Mouse (Mus musculus): ENCODE measurements at regions not wholly inside any gene's neighbourhood (a gene's known extent, or its start where the extent isn't known, plus 50 kb on each side); places are given as distances from the start of the nearest gene placed in this dataset.

DNA sequence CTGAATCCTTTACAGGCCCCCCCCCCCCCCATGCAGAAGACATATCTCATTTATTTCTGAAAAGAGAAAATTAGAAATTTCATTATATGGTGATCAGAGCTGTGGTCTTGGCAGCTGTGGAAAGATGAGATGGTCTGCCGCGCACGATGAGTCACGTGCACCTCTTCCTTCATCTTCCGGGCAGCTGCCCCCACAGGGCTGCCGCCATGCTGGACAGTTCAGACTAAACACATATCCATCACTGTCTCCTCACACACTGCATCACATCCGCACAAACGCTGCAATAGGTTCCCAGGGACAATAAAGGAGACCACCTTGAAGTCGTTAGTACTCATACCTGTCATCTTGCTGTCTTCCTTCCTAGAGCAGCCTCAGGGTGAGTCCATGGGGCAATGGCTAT, 126.6 kb downstream of the Gm12728 start:
- H3K27ac ChIP-seq (replicated peaks; ENCODE audit: insufficient read depth, low read depth, low read length) = no peak overlapping the region
- H3K79me2 ChIP-seq (ENCODE audit: control insufficient read depth, insufficient read depth, low read length) = no peaks in the 10 kb centered on the region
- WGBS = 89% methylated on average over 9 of the region's 9 CpGs
- H3K9ac ChIP-seq (ENCODE audit: low read depth, low read length) = no peak overlapping the region
- no peaks in the 10 kb centered on the region for H3K36me3 ChIP-seq (ENCODE audit: control insufficient read depth, insufficient read depth, low read length)
- no peaks in the 10 kb centered on the region for H3K4me1 ChIP-seq (ENCODE audit: control insufficient read depth, insufficient read depth, low read length)
- no peak for TF ChIP-seq POLR2A (IDR thresholded peaks at IDR 0.05; ENCODE audit: extremely low read depth, insufficient read depth, low read length)
- TF ChIP-seq CTCF (IDR thresholded peaks at IDR 0.05; ENCODE audit: low read depth, low read length) = no peak
- H3K4me3 ChIP-seq (ENCODE audit: insufficient read depth, low read depth, low read length) = no peak overlapping the region
- no peaks in the 10 kb centered on the region for H3K27me3 ChIP-seq (ENCODE audit: control insufficient read depth, insufficient read depth, low read length)
- DNase-seq (ENCODE audit: extremely low read depth, low read depth, low spot score) = no peak

DNA sequence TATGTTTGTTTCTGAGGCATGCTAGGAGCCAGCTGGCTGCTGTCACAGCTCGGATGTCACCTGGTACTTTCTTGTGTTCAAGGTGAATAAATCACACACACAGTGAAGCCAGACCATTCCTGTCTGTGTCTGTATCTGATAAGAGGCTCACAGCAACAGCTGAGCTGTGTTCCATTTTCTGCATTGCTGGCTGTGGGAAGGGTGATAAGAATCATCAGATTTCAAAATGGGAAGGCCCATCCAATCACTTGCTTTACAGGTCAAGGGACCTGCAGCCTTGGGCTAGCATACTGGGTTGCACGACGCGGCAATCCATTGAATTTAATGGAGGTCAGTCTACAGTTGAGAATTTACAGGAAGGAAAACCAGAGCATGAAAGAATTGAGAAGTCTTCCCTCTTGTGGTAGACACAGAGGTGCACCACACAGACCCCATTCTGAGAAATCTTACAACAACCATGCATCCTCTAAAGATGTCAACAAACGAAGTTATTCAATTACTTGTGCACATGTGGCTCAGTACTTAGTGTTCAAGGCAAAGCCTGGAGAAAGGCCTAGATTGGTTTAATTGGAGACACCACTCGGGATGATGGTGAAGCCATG, 135.2 kb downstream of the Gm12728 start:
- Histone ChIP-seq H3K27me3 (ENCODE audit: control insufficient read depth, insufficient read depth, low read length) (no peaks in the 10 kb centered on the region), H3K79me2 (ENCODE audit: control insufficient read depth, insufficient read depth, low read length) (no peaks in the 10 kb centered on the region), H3K36me3 (ENCODE audit: control insufficient read depth, insufficient read depth, low read length) (no peaks in the 10 kb centered on the region), H3K4me1 (ENCODE audit: control insufficient read depth, insufficient read depth, low read length) (no peaks in the 10 kb centered on the region), H3K27ac (replicated peaks; ENCODE audit: insufficient read depth, low read depth, low read length) (no peak overlapping the region), H3K9ac (ENCODE audit: low read depth, low read length) (no peak overlapping the region), H3K4me3 (ENCODE audit: insufficient read depth, low read depth, low read length) (no peak overlapping the region)
- no peak for DNase-seq (ENCODE audit: extremely low read depth, low read depth, low spot score)
- WGBS = 82% methylated on average over 6 of the region's 6 CpGs
- TF ChIP-seq POLR2A (IDR thresholded peaks at IDR 0.05; ENCODE audit: extremely low read depth, insufficient read depth, low read length) (no peak), CTCF (IDR thresholded peaks at IDR 0.05; ENCODE audit: low read depth, low read length) (no peak)

DNA sequence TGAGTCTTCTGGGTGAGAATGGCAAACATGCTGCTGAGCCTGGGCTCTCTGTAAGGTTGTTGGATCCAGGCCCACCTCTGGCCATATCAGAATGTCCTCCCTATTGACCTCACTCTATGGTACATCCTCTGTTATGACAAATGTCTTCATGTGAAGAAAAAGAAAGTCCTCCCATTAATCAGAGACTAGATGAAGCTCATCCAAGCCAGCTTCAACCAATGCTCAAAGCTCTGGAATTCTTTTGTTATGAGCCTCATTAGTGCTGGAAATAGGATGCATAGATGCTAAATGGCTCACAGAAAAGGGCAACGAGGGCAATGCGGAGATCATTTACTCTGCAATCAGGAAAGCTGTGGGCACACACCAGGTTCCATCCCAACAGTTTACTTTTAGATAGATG, 135.8 kb downstream of the Gm12728 start:
- H3K4me3 ChIP-seq (ENCODE audit: insufficient read depth, low read depth, low read length) = no peak overlapping the region
- 94% methylated on average over 2 of the region's 2 CpGs for WGBS
- no peak for DNase-seq (ENCODE audit: extremely low read depth, low read depth, low spot score)
- TF ChIP-seq POLR2A (IDR thresholded peaks at IDR 0.05; ENCODE audit: extremely low read depth, insufficient read depth, low read length) = no peak
- TF ChIP-seq CTCF (IDR thresholded peaks at IDR 0.05; ENCODE audit: low read depth, low read length) = no peak
- H3K9ac ChIP-seq (ENCODE audit: low read depth, low read length) = no peak overlapping the region
- H3K36me3 ChIP-seq (ENCODE audit: control insufficient read depth, insufficient read depth, low read length) = no peaks in the 10 kb centered on the region
- H3K4me1 ChIP-seq (ENCODE audit: control insufficient read depth, insufficient read depth, low read length) = no peaks in the 10 kb centered on the region
- H3K27me3 ChIP-seq (ENCODE audit: control insufficient read depth, insufficient read depth, low read length) = no peaks in the 10 kb centered on the region
- no peak overlapping the region for H3K27ac ChIP-seq (replicated peaks; ENCODE audit: insufficient read depth, low read depth, low read length)
- no peaks in the 10 kb centered on the region for H3K79me2 ChIP-seq (ENCODE audit: control insufficient read depth, insufficient read depth, low read length)

DNA sequence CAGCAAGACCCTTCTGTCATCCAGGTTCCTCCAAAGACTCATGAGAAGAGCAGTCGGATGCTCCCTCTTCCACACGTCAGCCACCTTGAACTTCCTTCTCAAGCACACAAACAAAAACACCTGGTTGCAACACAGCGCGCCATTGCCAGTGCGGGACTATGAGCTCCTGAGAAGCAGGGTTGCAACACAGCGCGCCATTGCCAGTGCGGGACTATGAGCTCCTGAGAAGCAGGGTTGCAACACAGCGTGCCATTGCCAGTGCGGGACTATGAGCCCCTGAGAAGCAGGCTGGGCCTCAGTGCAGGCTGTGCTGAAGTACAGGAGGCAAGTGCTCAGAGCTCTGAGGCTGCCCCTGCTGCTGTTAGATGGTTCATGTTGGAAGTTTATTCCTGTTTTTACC, 140.0 kb downstream of the Gm12728 start:
- no peak for TF ChIP-seq POLR2A (IDR thresholded peaks at IDR 0.05; ENCODE audit: extremely low read depth, insufficient read depth, low read length)
- no peak for TF ChIP-seq CTCF (IDR thresholded peaks at IDR 0.05; ENCODE audit: low read depth, low read length)
- DNase-seq (ENCODE audit: extremely low read depth, low read depth, low spot score) = peak; percentile 42
- WGBS = 51% methylated on average over 10 of the region's 10 CpGs

DNA sequence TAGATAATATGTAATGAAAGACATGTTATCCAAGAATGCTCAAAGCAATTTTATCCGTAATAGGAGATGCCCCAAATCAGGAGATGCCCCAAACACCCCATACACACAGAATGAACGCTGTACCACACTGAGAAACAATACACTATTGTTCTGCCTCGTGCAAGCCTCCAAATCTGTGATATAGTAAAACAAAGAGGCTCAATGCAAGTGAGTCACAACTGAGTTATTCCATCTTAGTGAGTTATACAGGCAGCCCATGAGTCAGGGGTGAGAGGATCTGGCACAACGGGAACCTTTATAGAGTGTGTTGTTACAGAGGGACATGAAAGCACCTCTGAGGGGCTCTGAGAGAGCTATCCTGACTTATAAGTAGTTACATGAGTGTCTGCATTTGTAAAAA, 145.3 kb downstream of the Gm12728 start:
- no peak for DNase-seq (ENCODE audit: extremely low read depth, low read depth, low spot score)
- H3K36me3 ChIP-seq (ENCODE audit: control insufficient read depth, insufficient read depth, low read length) = no peaks in the 10 kb centered on the region
- no peaks in the 10 kb centered on the region for H3K27me3 ChIP-seq (ENCODE audit: control insufficient read depth, insufficient read depth, low read length)
- 84% methylated on average over 4 of the region's 4 CpGs for WGBS
- peaks cover 1% of the 10 kb centered on the region; the same call in 1 of the 2 replicates for H3K4me1 ChIP-seq (ENCODE audit: control insufficient read depth, insufficient read depth, low read length)
- no peak overlapping the region for H3K4me3 ChIP-seq (ENCODE audit: insufficient read depth, low read depth, low read length)
- TF ChIP-seq POLR2A (IDR thresholded peaks at IDR 0.05; ENCODE audit: extremely low read depth, insufficient read depth, low read length) (no peak), CTCF (IDR thresholded peaks at IDR 0.05; ENCODE audit: low read depth, low read length) (no peak)
- H3K79me2 ChIP-seq (ENCODE audit: control insufficient read depth, insufficient read depth, low read length) = no peaks in the 10 kb centered on the region
- H3K27ac ChIP-seq (replicated peaks; ENCODE audit: insufficient read depth, low read depth, low read length) = no peak overlapping the region
- no peak overlapping the region for H3K9ac ChIP-seq (ENCODE audit: low read depth, low read length)

More for the DNA sequence above, 140.0 kb downstream of the Gm12728 start:
- no peak overlapping the region for H3K9ac ChIP-seq (ENCODE audit: low read depth, low read length)
- no peak overlapping the region for H3K27ac ChIP-seq (replicated peaks; ENCODE audit: insufficient read depth, low read depth, low read length)
- no peaks in the 10 kb centered on the region for H3K27me3 ChIP-seq (ENCODE audit: control insufficient read depth, insufficient read depth, low read length)
- no peak overlapping the region for H3K4me3 ChIP-seq (ENCODE audit: insufficient read depth, low read depth, low read length)
- H3K4me1 ChIP-seq (ENCODE audit: control insufficient read depth, insufficient read depth, low read length) = no peaks in the 10 kb centered on the region
- no peaks in the 10 kb centered on the region for H3K79me2 ChIP-seq (ENCODE audit: control insufficient read depth, insufficient read depth, low read length)
- H3K36me3 ChIP-seq (ENCODE audit: control insufficient read depth, insufficient read depth, low read length) = no peaks in the 10 kb centered on the region

DNA sequence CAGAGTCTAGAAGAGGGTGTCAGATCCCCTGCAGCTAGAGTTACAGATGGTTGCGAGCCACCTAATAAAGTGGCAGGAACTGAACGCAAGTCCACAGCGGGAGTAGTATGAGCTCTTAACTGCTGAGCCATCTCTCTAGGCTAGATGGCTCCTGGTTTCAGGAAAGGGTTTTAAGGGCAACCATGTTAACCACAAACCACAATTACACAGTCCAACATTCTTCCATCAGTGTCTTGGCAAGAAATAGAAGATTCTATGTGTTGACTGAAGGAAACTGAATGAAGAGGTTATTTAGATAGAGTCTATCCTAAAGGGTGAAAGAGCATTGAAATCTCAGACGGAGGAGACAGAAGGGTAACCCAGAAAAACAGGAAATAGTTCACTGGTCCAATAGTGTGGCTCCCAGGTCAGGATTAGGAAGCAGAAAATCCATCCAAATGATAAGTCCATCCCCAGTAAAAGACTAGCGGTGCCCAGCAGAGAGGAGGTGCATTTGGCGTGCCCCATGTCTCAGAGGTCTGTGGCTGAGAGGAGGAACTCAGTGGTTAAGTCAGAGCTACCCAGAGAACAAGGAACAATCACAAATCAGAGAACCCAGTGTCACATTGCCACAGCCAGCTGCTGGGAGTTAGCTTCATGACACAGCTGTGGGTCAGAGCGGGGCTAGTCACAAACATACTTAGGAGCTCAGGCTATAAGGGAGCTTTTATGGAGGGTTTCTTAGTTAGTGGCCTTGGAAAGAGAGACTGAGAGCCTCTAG, 147.3 kb downstream of the Gm12728 start:
- Histone ChIP-seq H3K4me3 (ENCODE audit: insufficient read depth, low read depth, low read length) (no peak overlapping the region), H3K27ac (replicated peaks; ENCODE audit: insufficient read depth, low read depth, low read length) (no peak overlapping the region), H3K36me3 (ENCODE audit: control insufficient read depth, insufficient read depth, low read length) (no peaks in the 10 kb centered on the region), H3K79me2 (ENCODE audit: control insufficient read depth, insufficient read depth, low read length) (no peaks in the 10 kb centered on the region), H3K9ac (ENCODE audit: low read depth, low read length) (no peak overlapping the region), H3K27me3 (ENCODE audit: control insufficient read depth, insufficient read depth, low read length) (no peaks in the 10 kb centered on the region), H3K4me1 (ENCODE audit: control insufficient read depth, insufficient read depth, low read length) (peaks cover 2% of the 10 kb centered on the region; the same call in 1 of the 2 replicates)
- DNase-seq (ENCODE audit: extremely low read depth, low read depth, low spot score) = no peak
- WGBS = 80% methylated on average over 7 of the region's 7 CpGs
- TF ChIP-seq CTCF (IDR thresholded peaks at IDR 0.05; ENCODE audit: low read depth, low read length) = no peak
- TF ChIP-seq POLR2A (IDR thresholded peaks at IDR 0.05; ENCODE audit: extremely low read depth, insufficient read depth, low read length) = no peak
